Mouse (Mus musculus) CD4-positive, CD25-positive, alpha-beta regulatory T cell, adult 2 months (primary cell): ENCODE data around the gene Upk1b.
"Not testable (repeated sequence)": the region's sequence is repeated elsewhere in the genome, so short reads cannot be mapped to it uniquely, and the experiment has no call there.

Experiments
- DNase-seq: peaks from one replicate; pipeline ENCODE4 v3.0.0-alpha.2; 2012; ENCODE audit warnings: low read depth, low spot score

Gene Upk1b

GRCm38 (mm10) chr16:38800091-38800490, at the start of gene Upk1b:
TSS of gene Upk1b (minus strand) at chr16:38800328.
- peak; percentile 14 for DNase-seq

- no peak for DNase-seq
Measured at GRCm38 (mm10) chr16:38828649-38829048, 28.5 kb upstream of the Upk1b start, which contains the start of gene 4930435E12Rik. TSS of gene 4930435E12Rik (minus strand) at chr16:38828749.

GRCm38 (mm10) chr16:38812521-38812920, 12.4 kb upstream of the Upk1b start:
- peak; percentile 78 for DNase-seq

- DNase-seq = no peak
Measured at GRCm38 (mm10) chr16:38810196-38810595, 10.1 kb upstream of the Upk1b start.

GRCm38 (mm10) chr16:38807796-38808195, 7.7 kb upstream of the Upk1b start:
- DNase-seq = not testable (repeated sequence)

GRCm38 (mm10) chr16:38798957-38799450, 1.1 kb downstream of the Upk1b start:
- DNase-seq = no peak

GRCm38 (mm10) chr16:38793120-38793519, 7.0 kb downstream of the Upk1b start:
- no peak for DNase-seq

GRCm38 (mm10) chr16:38789966-38790365, 10.2 kb downstream of the Upk1b start:
- no peak for DNase-seq

GRCm38 (mm10) chr16:38789016-38789415, 11.1 kb downstream of the Upk1b start:
- DNase-seq = no peak

GRCm38 (mm10) chr16:38785301-38785700, 14.8 kb downstream of the Upk1b start:
- no peak for DNase-seq

- no peak for DNase-seq
Measured at GRCm38 (mm10) chr16:38782524-38783067, 17.5 kb downstream of the Upk1b start.

GRCm38 (mm10) chr16:38781946-38782345, 18.2 kb downstream of the Upk1b start:
- DNase-seq = no peak

- no peak for DNase-seq
Measured at GRCm38 (mm10) chr16:38780960-38781572, 19.1 kb downstream of the Upk1b start.

- no peak for DNase-seq
Measured at GRCm38 (mm10) chr16:38776342-38776741, 23.8 kb downstream of the Upk1b start.

GRCm38 (mm10) chr16:38774964-38775746, 25.0 kb downstream of the Upk1b start:
- DNase-seq = no peak

- DNase-seq = no peak
Measured at GRCm38 (mm10) chr16:38772906-38773496, 27.1 kb downstream of the Upk1b start.

- DNase-seq = no peak
Measured at GRCm38 (mm10) chr16:38771145-38771544, 29.0 kb downstream of the Upk1b start.

GRCm38 (mm10) chr16:38769529-38769928, 30.6 kb downstream of the Upk1b start:
- no peak for DNase-seq

- no peak for DNase-seq
Measured at GRCm38 (mm10) chr16:38768386-38768785, 31.7 kb downstream of the Upk1b start.

GRCm38 (mm10) chr16:38767761-38768160, 32.4 kb downstream of the Upk1b start:
- no peak for DNase-seq

- no peak for DNase-seq
Measured at GRCm38 (mm10) chr16:38766671-38767070, 33.5 kb downstream of the Upk1b start.

GRCm38 (mm10) chr16:38763508-38763907, 36.6 kb downstream of the Upk1b start:
- no peak for DNase-seq
